ENCODE assay signal across 8 mouse cellular contexts in the genomic region with DNA sequence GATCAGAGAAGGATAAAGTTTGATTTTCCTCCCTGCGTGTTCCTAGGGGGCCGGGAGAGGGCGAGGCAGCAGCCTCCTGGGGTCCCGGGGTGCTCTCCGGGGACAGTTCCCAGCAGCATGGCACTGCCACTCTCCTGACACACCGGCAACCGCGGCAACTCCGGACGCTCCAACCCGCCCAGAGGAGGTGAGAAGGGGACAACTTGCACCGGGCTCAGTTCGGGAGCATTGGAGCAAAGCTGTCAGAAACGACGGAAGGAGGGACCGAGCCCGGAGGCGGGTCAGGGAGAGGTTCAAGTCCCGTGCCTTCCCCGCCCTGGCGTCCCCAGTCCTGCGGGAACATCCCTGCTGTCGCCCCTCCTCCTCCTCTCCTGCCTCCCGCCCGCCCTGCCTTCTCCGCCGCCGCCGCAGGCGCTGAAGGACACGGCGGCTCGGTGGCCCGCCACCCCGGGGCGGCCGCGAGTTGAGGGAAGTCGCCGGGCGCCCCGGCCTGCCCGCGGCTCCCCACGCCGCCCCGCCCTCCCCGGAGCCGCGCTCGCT. TPM values are rescaled to one million over a fixed set of nuclear protein-coding genes. Genes with fewer than 3 reads are reported as not detected.
DNase-seq lines count a peak whose midpoint lies in the region; ATAC-seq and TF ChIP-seq lines count a peak whose summit lies in the region.

TSS of gene Gm10322 (plus strand) at position 83 of the 540 bp plus-strand sequence.

- H3K9me3 ChIP-seq in embryonic facial prominence, embryonic 12.5 days, result no peaks in the 10 kb centered on the region
- H3K9me3 ChIP-seq in liver, embryonic 15.5 days (replicated peaks), result no peaks in the 10 kb centered on the region
- H3K9me3 ChIP-seq in neural tube, embryonic 12.5 days, result no peaks in the 10 kb centered on the region

- 0% methylated on average over 26 of the region's 51 CpGs for WGBS in embryonic facial prominence, embryonic 12.5 days
- WGBS in heart, adult 2 months, result under 1% methylated on average over 35 of the region's 51 CpGs
- WGBS in kidney, adult 2 months, result under 1% methylated on average over 49 of the region's 51 CpGs
- WGBS in liver, embryonic 15.5 days (ENCODE audit: insufficient replicate concordance), result under 1% methylated on average over 48 of the region's 51 CpGs
- under 1% methylated on average over 45 of the region's 51 CpGs for WGBS in neural tube, embryonic 12.5 days

- TF ChIP-seq EP300 in heart, adult 2 months (IDR thresholded peaks at IDR 0.05; ENCODE audit: insufficient read depth, low read depth, low read length), result no peak

- H3K4me1 ChIP-seq in embryonic facial prominence, embryonic 12.5 days, result 0 out of 2 replicates have a peak, but pooled peaks cover 14% of the 10 kb centered on the region
- peaks cover 7% of the 10 kb centered on the region for H3K4me1 ChIP-seq in heart, adult 2 months (ENCODE audit: control insufficient read depth, insufficient read depth, low read length)
- peaks cover 8% of the 10 kb centered on the region for H3K4me1 ChIP-seq in kidney, adult 2 months (ENCODE audit: control insufficient read depth, insufficient read depth, low read length)
- peaks cover 31% of the 10 kb centered on the region for H3K4me1 ChIP-seq in liver, embryonic 15.5 days (replicated peaks)
- H3K4me1 ChIP-seq in neural tube, embryonic 12.5 days, result peaks cover 8% of the 10 kb centered on the region

- H3K4me2 ChIP-seq in embryonic facial prominence, embryonic 12.5 days (replicated peaks), result peak within 1 kb of the TSS; percentile 93
- H3K4me2 ChIP-seq in liver, embryonic 15.5 days, result peak within 1 kb of the TSS; percentile 87
- peak within 1 kb of the TSS; percentile 86 for H3K4me2 ChIP-seq in neural tube, embryonic 12.5 days (replicated peaks)

- peaks cover 50% of the 10 kb centered on the region for H3K79me3 ChIP-seq in C2C12 (ENCODE audit: low read depth)

- peak; percentile 79 for ATAC-seq in embryonic facial prominence, embryonic 12.5 days (ENCODE audit: insufficient number of reproducible peaks, insufficient read depth, low FRiP score, low TSS enrichment)
- ATAC-seq in liver, embryonic 15.5 days (ENCODE audit: insufficient read depth), result peak; percentile 81
- peak; percentile 86 for ATAC-seq in neural tube, embryonic 12.5 days (ENCODE audit: low FRiP score, low read depth)

- no peak for TF ChIP-seq CTCF in C2C12 (IDR thresholded peaks at IDR 0.05; ENCODE audit: control insufficient read depth, insufficient read depth, insufficient read length)
- TF ChIP-seq CTCF in heart, adult 2 months (IDR thresholded peaks at IDR 0.05), result peak; percentile 26; the same call in 1 of the 2 replicates
- no peak for TF ChIP-seq CTCF in kidney, adult 2 months (conservative IDR thresholded peaks at IDR 0.05; ENCODE audit: insufficient read depth, insufficient read length, low read depth, low read length)

- DNase-seq in adrenal gland, postnatal 10 days, result peak; percentile 80
- DNase-seq in heart, adult 2 months, result no peak
- DNase-seq in kidney, adult 2 months, result peak; percentile 85
- DNase-seq in thymus, postnatal 14 days, result peak; percentile 77

- H3K36me3 ChIP-seq in C2C12 (ENCODE audit: control insufficient read depth, insufficient read depth), result no peaks in the 10 kb centered on the region
- H3K36me3 ChIP-seq in embryonic facial prominence, embryonic 12.5 days, result no peaks in the 10 kb centered on the region
- no peaks in the 10 kb centered on the region for H3K36me3 ChIP-seq in heart, adult 2 months (ENCODE audit: control insufficient read depth, insufficient read depth, low read length)
- H3K36me3 ChIP-seq in kidney, adult 2 months (ENCODE audit: control insufficient read depth, insufficient read depth, low read length), result no peaks in the 10 kb centered on the region
- no peaks in the 10 kb centered on the region for H3K36me3 ChIP-seq in liver, embryonic 15.5 days (replicated peaks)
- no peaks in the 10 kb centered on the region for H3K36me3 ChIP-seq in neural tube, embryonic 12.5 days

- peak within 1 kb of the TSS; percentile 95 for H3ac ChIP-seq in C2C12 (ENCODE audit: control insufficient read depth, insufficient read length, low read depth)

- peaks cover 54% of the 10 kb centered on the region for H3K79me2 ChIP-seq in C2C12 (ENCODE audit: control insufficient read depth, insufficient read depth)
- H3K79me2 ChIP-seq in heart, adult 2 months (replicated peaks; ENCODE audit: control insufficient read depth, insufficient read depth, low read length), result 0 out of 2 replicates have a peak, but pooled peaks cover 1% of the 10 kb centered on the region

- H3K27ac ChIP-seq in embryonic facial prominence, embryonic 12.5 days, result peak within 1 kb of the TSS; percentile 88
- peak within 1 kb of the TSS; percentile 82 for H3K27ac ChIP-seq in heart, adult 2 months
- peak within 1 kb of the TSS; percentile 6 for H3K27ac ChIP-seq in kidney, adult 2 months (ENCODE audit: insufficient read depth, low read depth, low read length)
- H3K27ac ChIP-seq in liver, embryonic 15.5 days (replicated peaks), result peak within 1 kb of the TSS; percentile 86
- peak within 1 kb of the TSS; percentile 87 for H3K27ac ChIP-seq in neural tube, embryonic 12.5 days

- no peaks in the 10 kb centered on the region for H3K27me3 ChIP-seq in C2C12 (ENCODE audit: control insufficient read depth, insufficient read depth, insufficient read length)
- H3K27me3 ChIP-seq in embryonic facial prominence, embryonic 12.5 days, result no peaks in the 10 kb centered on the region
- H3K27me3 ChIP-seq in heart, adult 2 months (ENCODE audit: control insufficient read depth, insufficient read depth, low read length), result no peaks in the 10 kb centered on the region
- H3K27me3 ChIP-seq in kidney, adult 2 months (replicated peaks; ENCODE audit: control insufficient read depth, insufficient read depth, low read length), result no peaks in the 10 kb centered on the region
- H3K27me3 ChIP-seq in liver, embryonic 15.5 days, result no peaks in the 10 kb centered on the region
- no peaks in the 10 kb centered on the region for H3K27me3 ChIP-seq in neural tube, embryonic 12.5 days (replicated peaks)

- intact Hi-C loops in heart, adult 2 months (cut with DNase I), result loop anchor here (1.0 to 5.0 kb wide), 6 partner anchors 87 to 395 kb away; partner anchors contain the start of genes Micu1, Oit3, Sept10 and Sowahc

- no peak for TF ChIP-seq POLR2A in heart, adult 2 months (IDR thresholded peaks at IDR 0.05; ENCODE audit: insufficient read depth, low read depth, low read length)
- no peak for TF ChIP-seq POLR2A in kidney, adult 2 months (IDR thresholded peaks at IDR 0.05; ENCODE audit: low read depth, low read length)

- H3K4me3 ChIP-seq in C2C12 (ENCODE audit: insufficient read depth, poor library complexity, severe bottlenecking), result peak within 1 kb of the TSS; percentile 77
- peak within 1 kb of the TSS; percentile 90 for H3K4me3 ChIP-seq in embryonic facial prominence, embryonic 12.5 days
- peak within 1 kb of the TSS; percentile 62 for H3K4me3 ChIP-seq in heart, adult 2 months
- H3K4me3 ChIP-seq in kidney, adult 2 months (ENCODE audit: insufficient read depth, low read depth, low read length), result peak within 1 kb of the TSS; percentile 72
- H3K4me3 ChIP-seq in liver, embryonic 15.5 days (replicated peaks), result peak within 1 kb of the TSS; percentile 90
- peak within 1 kb of the TSS; percentile 96 for H3K4me3 ChIP-seq in neural tube, embryonic 12.5 days

- peak within 1 kb of the TSS; percentile 92 for H3K9ac ChIP-seq in embryonic facial prominence, embryonic 12.5 days
- H3K9ac ChIP-seq in heart, adult 2 months (ENCODE audit: low read depth, low read length), result peak within 1 kb of the TSS; percentile 94
- peak within 1 kb of the TSS; percentile 91 for H3K9ac ChIP-seq in liver, embryonic 15.5 days
- peak within 1 kb of the TSS; percentile 97 for H3K9ac ChIP-seq in neural tube, embryonic 12.5 days

TF ChIP-seq in C2C12, 6 proteins besides CTCF, POLR2A, EP300 and RAD21:
- TF ChIP-seq MYOD1 (IDR thresholded peaks at IDR 0.05; ENCODE audit: control insufficient read depth, insufficient read length, low read depth) (no peak), FOSL1 (IDR thresholded peaks at IDR 0.05; ENCODE audit: insufficient read depth, low read length, poor library complexity, severe bottlenecking) (no peak), MYOG (IDR thresholded peaks at IDR 0.05; ENCODE audit: control insufficient read depth, extremely low read depth, insufficient read length) (no peak), CEBPB (IDR thresholded peaks at IDR 0.05; ENCODE audit: low read depth) (no peak), USF1 (IDR thresholded peaks at IDR 0.05; ENCODE audit: low read depth) (no peak), MAX (IDR thresholded peaks at IDR 0.05) (no peak)

RNA-seq across cellular contexts. Expression of gene Gm10322, which starts in this region (rescaled TPM):
- 0.25 TPM for polyA plus RNA-seq in C2C12 (2012; fragmentation: generic; extraction: Trizol)
- total RNA-seq in adrenal gland, postnatal 10 days (2021), result not detected
- polyA plus RNA-seq in embryonic facial prominence, embryonic 12.5 days (2016; fragmentation: Nextera tagmentation; extraction: Ambion mirVana), result not detected in 2 replicates
- total RNA-seq in heart, adult 2 months (2021), result not detected
- polyA plus RNA-seq in heart, adult 2 months (2012; rRNA removed), result not detected in 2 replicates
- 0.56 TPM in 1 of 2 replicates, not detected in the other for polyA plus RNA-seq in kidney, adult 2 months (2012; rRNA removed)
- not detected in 2 replicates for polyA plus RNA-seq in liver, embryonic 15.5 days (2015; fragmentation: Nextera tagmentation; extraction: Ambion mirVana)
- not detected in 2 replicates for polyA plus RNA-seq in neural tube, embryonic 12.5 days (2016; fragmentation: Nextera tagmentation; extraction: Ambion mirVana)

Comparison
In these comparisons a context has a peak if more than half of its experiments do, and no peak if none do; other contexts are left out.
1. Peak in DNase-seq in adrenal gland, postnatal 10 days; RNA of the gene not detected or under 1 TPM.
2. Peak in ATAC-seq, H3K4me3 ChIP-seq, H3K27ac ChIP-seq, H3K9ac ChIP-seq and H3K4me2 ChIP-seq in embryonic facial prominence, embryonic 12.5 days; RNA of the gene not detected or under 1 TPM.
3. Peak in DNase-seq, H3K4me3 ChIP-seq and H3K27ac ChIP-seq in kidney, adult 2 months; RNA of the gene not detected or under 1 TPM.
4. Peak in ATAC-seq, H3K4me3 ChIP-seq, H3K27ac ChIP-seq, H3K9ac ChIP-seq and H3K4me2 ChIP-seq in liver, embryonic 15.5 days; RNA of the gene not detected or under 1 TPM.
5. Peak in ATAC-seq, H3K4me3 ChIP-seq, H3K27ac ChIP-seq, H3K9ac ChIP-seq and H3K4me2 ChIP-seq in neural tube, embryonic 12.5 days; RNA of the gene not detected or under 1 TPM.
6. H3K27ac ChIP-seq: peak in every context shown above with its lines; median percentile 88 in embryonic facial prominence, embryonic 12.5 days; 87 in neural tube, embryonic 12.5 days; 86 in liver, embryonic 15.5 days; 82 in heart, adult 2 months; 6 in kidney, adult 2 months.